Mouse (Mus musculus) ovary, postnatal 14 days (tissue): ENCODE results near the gene Onecut1.

ENCODE experiments used
- DNase-seq: peaks from one replicate; pipeline ENCODE4 v3.0.0; 2022; ENCODE audit warnings: low spot score

The Onecut1 gene

DNA sequence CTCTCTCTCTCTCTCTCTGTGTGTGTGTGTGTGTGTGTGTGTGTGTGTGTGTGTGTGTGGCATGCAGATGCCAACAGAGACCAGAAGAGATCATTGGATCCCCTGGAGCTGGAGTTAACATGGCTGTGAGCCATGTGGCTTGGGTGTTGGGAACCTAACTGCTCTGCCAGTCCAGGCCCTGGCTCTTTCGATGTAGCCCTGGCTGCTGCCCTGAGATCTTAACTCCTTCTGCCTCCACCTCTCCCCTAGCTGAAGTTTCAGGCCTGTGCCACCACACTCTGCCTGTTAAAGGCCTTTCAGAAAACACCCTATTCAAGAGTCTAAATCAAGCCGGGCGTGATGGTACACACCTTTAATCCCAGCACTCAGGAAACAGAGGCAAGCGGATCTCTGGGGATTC is 49.7 kb downstream of the Onecut1 start:
- DNase-seq = no peak

DNA sequence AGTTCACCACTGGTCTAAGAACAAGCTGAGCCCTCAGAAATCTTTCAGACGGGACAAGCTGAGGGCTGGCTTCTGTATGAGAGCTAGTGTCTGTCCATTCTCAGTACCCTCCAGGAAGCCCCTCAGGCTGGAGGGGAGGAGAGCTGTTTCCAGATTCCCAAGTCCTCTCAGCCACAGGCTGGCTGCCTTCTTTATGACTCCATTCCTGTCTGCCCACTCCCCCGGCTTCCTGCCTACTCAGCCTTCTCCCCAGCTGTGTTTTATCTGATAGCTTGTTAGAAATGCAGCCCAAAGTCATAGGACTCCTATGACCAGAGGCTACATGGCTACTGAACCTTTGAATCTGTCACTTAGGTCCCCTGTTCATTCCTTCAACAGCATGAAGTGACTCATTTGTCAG is 50.2 kb downstream of the Onecut1 start:
- DNase-seq = no peak

- no peak for DNase-seq
These were observed 51.1 kb downstream of the Onecut1 start for GRCm38 (mm10) chr9:74912619-74913376.

DNA sequence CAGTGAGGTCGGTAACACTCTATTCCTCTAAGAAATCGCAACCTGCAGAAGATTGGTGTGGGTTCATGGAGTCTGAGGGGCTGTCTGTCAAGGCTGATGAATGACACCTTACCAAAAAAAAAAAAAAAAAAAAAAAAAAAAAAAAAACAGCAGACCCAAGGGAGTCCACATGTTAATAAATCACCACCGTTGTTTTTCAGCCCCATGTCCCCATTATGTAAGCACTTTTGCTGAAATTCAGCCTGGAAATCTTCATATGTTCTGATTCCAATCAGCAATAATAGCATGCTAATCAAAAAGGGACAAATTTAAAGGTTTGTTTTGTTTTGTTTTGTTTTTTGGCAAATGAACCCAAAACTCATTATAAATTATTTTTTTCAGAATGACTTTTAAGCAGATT is 53.9 kb downstream of the Onecut1 start:
- DNase-seq = no peak

DNA sequence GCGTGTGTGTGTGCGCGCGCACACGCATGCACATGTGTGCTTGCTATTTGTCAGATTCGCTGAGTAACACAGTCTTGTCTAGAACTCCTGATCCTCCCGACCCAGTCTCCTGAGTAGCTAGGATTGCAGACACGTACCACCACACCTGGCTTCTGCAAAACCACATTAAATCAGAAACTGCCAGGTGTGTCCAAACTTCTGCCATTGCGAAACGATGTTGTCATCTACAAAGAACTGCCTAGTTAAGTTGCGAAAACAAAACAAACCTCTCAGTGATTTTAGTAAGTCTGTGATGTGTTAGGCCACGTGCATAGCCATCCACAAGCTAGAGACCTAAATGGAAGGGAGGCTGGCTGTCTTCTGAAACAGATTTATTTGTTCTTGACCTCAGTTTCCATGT is 58.7 kb downstream of the Onecut1 start:
- DNase-seq = no peak

DNA sequence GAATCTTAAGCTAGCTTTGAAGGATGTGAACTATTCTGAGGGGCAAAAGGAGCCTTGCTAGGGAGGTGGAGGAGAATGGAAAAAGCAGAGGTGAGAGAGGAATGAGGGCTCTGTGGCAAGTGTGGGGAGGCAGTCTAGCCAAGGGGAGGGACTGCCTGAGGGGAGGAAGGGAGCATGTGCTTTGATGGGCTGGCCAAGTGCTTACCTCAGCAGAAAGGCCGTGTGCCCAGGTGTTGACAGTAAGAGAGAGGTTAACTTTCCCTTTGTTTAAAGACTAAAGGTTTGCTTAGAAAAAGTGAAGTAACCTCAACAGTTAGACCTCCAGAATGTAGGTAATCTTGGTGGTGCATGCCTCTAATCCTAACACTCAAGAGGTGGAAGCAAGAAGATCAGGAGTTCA is 59.7 kb downstream of the Onecut1 start:
- no peak for DNase-seq

DNA sequence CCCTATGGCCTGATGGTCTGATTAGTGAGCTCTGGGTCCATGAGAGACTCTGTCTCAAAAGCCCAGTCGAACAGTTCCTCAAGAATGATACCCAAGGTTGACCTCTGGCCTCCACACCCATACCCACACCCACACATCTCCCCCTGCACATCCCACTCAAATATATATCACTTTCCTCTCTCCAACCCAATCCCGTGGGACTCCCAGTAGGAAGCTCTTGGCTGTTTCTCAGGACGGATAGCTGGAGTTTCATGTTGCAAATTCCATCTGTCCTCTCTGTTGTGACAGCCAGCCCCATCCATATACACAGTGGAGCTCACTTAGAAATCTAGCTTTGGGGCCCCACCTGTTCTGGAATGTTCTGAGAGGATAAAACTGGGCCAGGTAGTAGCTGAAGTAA is 61.2 kb downstream of the Onecut1 start:
- no peak for DNase-seq

DNA sequence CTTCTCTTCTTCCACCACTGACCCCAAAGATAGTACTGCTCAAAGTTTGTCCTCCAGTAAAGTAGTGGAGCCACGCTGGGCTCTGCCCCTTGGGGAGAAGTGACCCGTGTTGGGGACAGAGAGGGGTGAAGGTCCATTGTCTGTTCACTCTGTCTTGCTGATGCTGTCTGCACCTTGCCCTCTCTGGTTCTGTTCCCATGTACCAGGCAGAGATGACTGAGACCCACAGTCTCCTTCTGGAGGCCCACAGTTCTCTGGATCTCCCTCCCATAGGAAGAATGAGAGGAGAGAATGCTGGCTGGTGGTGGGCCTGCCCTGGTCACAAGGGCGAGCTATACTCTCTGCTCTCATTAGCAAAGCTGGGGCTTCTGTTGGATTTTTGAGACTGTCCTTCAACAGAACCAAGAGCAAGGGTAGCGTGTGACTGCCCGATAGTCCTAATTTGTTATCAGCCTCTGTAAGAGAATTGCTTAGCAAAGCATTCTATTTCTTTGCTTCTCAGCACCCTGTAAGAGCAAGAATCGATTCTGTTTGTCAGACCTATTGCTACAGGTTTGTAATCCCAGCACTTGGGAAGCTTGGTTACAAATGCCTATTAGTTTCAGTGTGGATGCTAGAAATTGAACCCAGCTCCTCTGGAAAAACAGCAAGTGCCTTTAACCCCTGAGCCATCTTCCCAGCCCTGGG is 61.7 kb downstream of the Onecut1 start:
- no peak for DNase-seq

- DNase-seq = no peak
These were observed 63.6 kb downstream of the Onecut1 start for GRCm38 (mm10) chr9:74925220-74925769.

- DNase-seq = no peak
These were observed 68.3 kb downstream of the Onecut1 start for GRCm38 (mm10) chr9:74929981-74930423.

DNA sequence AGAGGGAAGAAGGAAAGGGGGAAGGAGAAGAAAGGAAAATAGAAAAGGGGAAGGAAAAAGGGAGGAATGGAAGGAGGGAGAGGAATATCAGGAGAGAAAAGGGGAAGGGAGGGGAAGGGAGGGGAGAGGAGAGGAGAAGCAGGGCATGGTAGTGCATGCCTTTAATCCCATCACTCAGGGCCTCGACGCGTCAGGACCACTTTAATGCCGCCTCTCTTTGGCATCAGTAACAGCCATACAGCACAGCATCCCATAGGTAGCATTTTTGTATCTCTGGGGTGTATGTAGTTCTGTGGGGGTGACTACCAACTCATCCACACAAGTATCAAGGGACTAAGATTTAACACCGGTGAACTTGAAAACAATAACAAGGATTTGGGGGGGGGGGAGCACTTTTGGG is 68.9 kb downstream of the Onecut1 start:
- no peak for DNase-seq

- DNase-seq = no peak
These were observed 73.6 kb downstream of the Onecut1 start for GRCm38 (mm10) chr9:74935289-74935688.

DNA sequence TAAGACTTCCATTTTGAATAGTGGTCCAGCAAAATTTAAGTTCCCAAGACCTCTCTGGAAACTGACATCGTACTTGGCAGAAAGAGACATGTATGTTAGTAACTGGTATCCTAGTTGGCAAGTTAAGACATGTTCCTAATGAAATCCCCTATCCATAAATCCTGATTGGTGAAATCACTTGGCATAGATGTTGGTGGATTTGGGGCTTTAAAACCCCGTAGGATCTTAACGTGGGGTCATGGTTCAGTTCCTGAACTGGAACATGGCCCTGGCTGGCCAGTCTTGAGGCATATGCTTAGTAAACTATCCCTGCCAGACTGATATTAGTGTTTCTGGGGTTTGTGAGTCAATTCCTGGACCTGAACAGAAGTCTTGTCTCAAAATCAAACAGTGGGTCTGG is 76.0 kb downstream of the Onecut1 start:
- no peak for DNase-seq

DNA sequence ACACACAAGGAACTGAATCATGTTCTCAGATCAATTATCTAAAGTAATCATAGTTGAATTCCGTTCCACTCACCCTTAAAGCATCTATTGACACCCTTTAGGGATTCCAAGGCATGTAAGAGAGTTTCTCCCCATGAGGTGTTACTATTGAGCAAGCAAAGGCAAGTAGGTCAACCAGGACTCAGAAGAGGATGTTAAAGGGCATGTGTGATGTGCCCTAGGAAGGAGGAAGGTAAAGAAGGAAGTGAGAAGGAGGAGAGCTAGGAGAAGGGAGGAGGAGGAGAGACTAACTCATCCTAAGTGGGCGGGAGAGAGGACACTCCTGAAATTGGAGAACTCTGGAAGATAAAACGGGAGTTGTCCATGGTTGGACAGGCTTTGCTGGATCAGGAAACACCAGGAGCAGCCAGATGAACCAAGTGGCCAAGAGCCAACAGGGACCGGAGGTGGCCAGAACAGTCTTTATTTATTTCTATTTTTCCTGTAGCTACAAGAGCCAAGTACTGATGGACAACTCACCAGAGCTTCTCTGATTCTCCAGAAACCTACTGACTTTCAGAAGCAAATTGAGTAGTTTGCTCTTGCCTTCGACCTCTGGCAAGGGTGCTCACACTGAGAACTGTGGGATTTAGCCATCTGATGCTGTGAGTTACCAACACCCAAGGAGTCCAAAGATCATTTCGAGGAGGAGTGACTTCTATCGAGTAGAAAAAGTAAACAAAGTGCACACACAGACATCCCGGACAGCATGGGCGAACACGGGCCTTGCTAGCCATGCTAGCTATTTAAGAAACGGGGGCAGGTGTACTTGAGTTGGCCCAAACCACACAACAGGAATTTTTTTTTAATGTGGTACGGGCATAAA is 77.2 kb downstream of the Onecut1 start:
- DNase-seq = peak; percentile 44
